Mouse (Mus musculus) liver, embryonic 14.5 days (tissue): ENCODE measurements at regions not wholly inside any gene's neighbourhood (a gene's known extent, or its start where the extent isn't known, plus 50 kb on each side); places are given as distances from the start of the nearest gene placed in this dataset.

Experiments
- ATAC-seq: fragments of 200-750 bp; cut with Nextera tagmentation; 2 replicates; pipeline ENCODE4 v1.8.0; 2017; ENCODE audit warnings: moderate number of reproducible peaks, mild to moderate bottlenecking, moderate library complexity; ENCODE audit not compliant: insufficient read depth
- DNase-seq, 3 experiments: peaks; one replicate each; pipeline ENCODE4 v3.0.0-alpha.2; 2012 to 2013; ENCODE audit warnings: low read depth in 3 of 3, low spot score in 3 of 3
- H3K27ac ChIP-seq: fragments of 300-500 bp; sonication (generic); 2 replicates; pipeline ENCODE4 v1.5.1; 2014; ENCODE audit warnings: moderate library complexity, mild to moderate bottlenecking, control low read depth, inconsistent platforms
- H3K27me3 ChIP-seq: fragments of 300-500 bp; sonication (generic); 2 replicates; pipeline ENCODE4 v1.6.1; 2014; ENCODE audit warnings: mild to moderate bottlenecking, low read length, moderate library complexity; ENCODE audit not compliant: control insufficient read depth, insufficient read depth
- H3K36me3 ChIP-seq: fragments of 300-500 bp; sonication (generic); replicated peaks from 2 replicates; pipeline ENCODE4 v1.6.1; 2014; ENCODE audit warnings: low read depth; ENCODE audit not compliant: control insufficient read depth, insufficient read depth
- H3K4me1 ChIP-seq, 2 experiments: fragments of 200-500 bp in 1 of 2; fragments of 300-500 bp in 1 of 2; sonication (generic) in 1 of 2; replicated peaks; 2 replicates each; pipeline ENCODE4 v1.6.1; 2012 to 2014; ENCODE audit warnings: antibody characterized with exemption in 1 of 2, inconsistent platforms in 1 of 2, low read length in 1 of 2; ENCODE audit not compliant: control insufficient read depth in 2 of 2, insufficient read depth in 2 of 2
- H3K4me2 ChIP-seq: fragments of 300-500 bp; sonication (generic); 2 replicates; pipeline ENCODE4 v1.6.1; 2014; ENCODE audit warnings: low read depth, mild to moderate bottlenecking, control low read depth, moderate library complexity
- H3K4me3 ChIP-seq, 2 experiments: fragments of 200-500 bp in 1 of 2; fragments of 300-500 bp in 1 of 2; sonication (generic) in 1 of 2; 2 replicates each; pipeline ENCODE4 v1.5.1; 2012 to 2014; ENCODE audit warnings: low read depth in 2 of 2, low read length in 2 of 2, mild to moderate bottlenecking in 2 of 2, control low read depth in 1 of 2, inconsistent platforms in 1 of 2, moderate library complexity in 1 of 2; ENCODE audit not compliant: insufficient read depth in 1 of 2
- H3K9ac ChIP-seq: fragments of 300-500 bp; sonication (generic); replicated peaks from 2 replicates; pipeline ENCODE4 v1.6.1; 2014; ENCODE audit warnings: mild to moderate bottlenecking, control low read depth, moderate library complexity
- H3K9me3 ChIP-seq: fragments of 300-500 bp; sonication (generic); 2 replicates; pipeline ENCODE4 v1.6.1; 2016; ENCODE audit warnings: low read length, mixed read lengths; ENCODE audit not compliant: control insufficient read depth
- CTCF ChIP-seq: IDR thresholded peaks from 2 replicates; pipeline ENCODE4 v1.5.1; 2016; ENCODE audit warnings: antibody characterized with exemption, low read depth, control low read depth
- EP300 ChIP-seq: IDR thresholded peaks from 2 replicates; pipeline ENCODE4 v1.6.1; 2016; ENCODE audit warnings: antibody characterized with exemption, low read depth
- WGBS: fragments of 180-500 bp; shearing (Covaris S2); extraction: QIAGEN DNeasy Blood & Tissue Kit; methylation state at CpG from one replicate; pipeline ENCODE4 v1.1.7; 2014; ENCODE audit not compliant: insufficient replicate concordance; 5-methylcytosine and 5-hydroxymethylcytosine counted together

GRCm38 (mm10) chr1:35851681-35852409, 216.4 kb upstream of the Hs6st1 start:
- no peak for DNase-seq
- WGBS: 58% methylated on average over 4 of the region's 4 CpGs

GRCm38 (mm10) chr1:35853018-35853417, 215.2 kb upstream of the Hs6st1 start:
- 18% methylated on average over 1 of the region's 1 CpGs for WGBS
- no peaks in the 10 kb centered on the region for H3K36me3 ChIP-seq
- no peaks in the 10 kb centered on the region for H3K27me3 ChIP-seq
- H3K4me1 ChIP-seq: no peaks in the 10 kb centered on the region
- H3K9me3 ChIP-seq: no peaks in the 10 kb centered on the region
- no peak overlapping the region for H3K9ac ChIP-seq
- no peak overlapping the region for H3K4me3 ChIP-seq
- no peak overlapping the region for H3K27ac ChIP-seq
- no peak for TF ChIP-seq EP300
- TF ChIP-seq CTCF: no peak
- H3K4me2 ChIP-seq: no peak overlapping the region
- no peak for ATAC-seq
- no peak for DNase-seq

More at GRCm38 (mm10) chr1:35851681-35852409, 216.4 kb upstream of the Hs6st1 start:
- Histone ChIP-seq H3K4me1 (no peaks in the 10 kb centered on the region), H3K4me2 (no peak overlapping the region), H3K9me3 (no peaks in the 10 kb centered on the region), H3K36me3 (no peaks in the 10 kb centered on the region), H3K9ac (no peak overlapping the region), H3K27me3 (no peaks in the 10 kb centered on the region), H3K27ac (no peak overlapping the region), H3K4me3 (no peak overlapping the region)
- ATAC-seq: no peak
- TF ChIP-seq EP300 (no peak), CTCF (no peak)

DNA sequence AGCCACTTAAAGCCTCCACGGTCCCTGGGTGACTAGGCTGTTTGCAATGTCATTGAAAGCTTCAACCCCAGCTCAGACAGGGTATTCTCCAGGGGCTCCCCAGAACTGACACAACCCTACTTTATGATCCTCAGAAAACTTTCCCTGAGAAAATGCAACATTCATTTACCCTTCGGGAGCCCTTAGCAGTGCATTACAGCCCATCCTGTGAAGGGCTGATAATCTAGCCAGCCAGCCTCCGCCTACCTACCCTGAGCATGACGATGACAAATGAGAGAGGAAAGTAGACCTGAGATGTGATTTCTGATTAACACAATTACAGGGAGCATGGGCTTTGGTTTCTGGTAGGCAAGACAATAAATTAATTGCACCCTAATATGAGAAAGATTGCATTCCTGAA, 212.6 kb upstream of the Hs6st1 start:
- ATAC-seq (no peak), DNase-seq (no peak)
- Histone ChIP-seq H3K9me3 (no peaks in the 10 kb centered on the region), H3K36me3 (no peaks in the 10 kb centered on the region), H3K4me3 (no peak overlapping the region), H3K27ac (no peak overlapping the region), H3K4me1 (no peaks in the 10 kb centered on the region), H3K4me2 (no peak overlapping the region), H3K9ac (no peak overlapping the region), H3K27me3 (no peaks in the 10 kb centered on the region)
- 50% methylated on average over 4 of the region's 4 CpGs for WGBS
- TF ChIP-seq EP300 (no peak), CTCF (no peak)

GRCm38 (mm10) chr1:35858342-35858741, 209.9 kb upstream of the Hs6st1 start:
- Histone ChIP-seq H3K9ac (no peak overlapping the region), H3K9me3 (no peaks in the 10 kb centered on the region), H3K4me2 (no peak overlapping the region), H3K36me3 (no peaks in the 10 kb centered on the region), H3K4me3 (no peak overlapping the region), H3K4me1 (no peaks in the 10 kb centered on the region), H3K27me3 (no peaks in the 10 kb centered on the region), H3K27ac (no peak overlapping the region)
- DNase-seq (no peak), ATAC-seq (no peak)
- no peak for TF ChIP-seq EP300
- TF ChIP-seq CTCF: no peak
- WGBS: 38% methylated on average over 3 of the region's 3 CpGs

GRCm38 (mm10) chr1:35860779-35861178, 207.4 kb upstream of the Hs6st1 start:
- ATAC-seq: no peak
- TF ChIP-seq CTCF (no peak), EP300 (no peak)
- DNase-seq: peak in 2 of 3 experiments; percentile 5 to 19
- no peaks in the 10 kb centered on the region for H3K27me3 ChIP-seq
- WGBS: 18% methylated on average over 5 of the region's 5 CpGs
- H3K9me3 ChIP-seq: no peaks in the 10 kb centered on the region
- H3K4me1 ChIP-seq: no peaks in the 10 kb centered on the region
- H3K4me2 ChIP-seq: no peak overlapping the region
- H3K36me3 ChIP-seq: no peaks in the 10 kb centered on the region
- H3K9ac ChIP-seq: no peak overlapping the region
- no peak overlapping the region for H3K27ac ChIP-seq
- no peak overlapping the region for H3K4me3 ChIP-seq
